Mouse (Mus musculus): ENCODE data around the gene Mthfr.

- TF ChIP-seq ZKSCAN1 (IDR thresholded peaks at IDR 0.05; ENCODE audit: low read depth, low read length) (no peak), SMC3 (IDR thresholded peaks at IDR 0.05; ENCODE audit: low read depth, low read length) (no peak), ZMIZ1 (IDR thresholded peaks at IDR 0.05; ENCODE audit: low read depth, low read length) (no peak), CTCF (IDR thresholded peaks at IDR 0.05 in 2 of 3, conservative IDR thresholded peaks at IDR 0.05 in 1 of 3; ENCODE audit: control insufficient read depth in 1 of 3, insufficient read depth in 1 of 3, low read depth in 2 of 3, low read length in 3 of 3, poor library complexity in 1 of 3, severe bottlenecking in 1 of 3) (no peak), MAZ (IDR thresholded peaks at IDR 0.05; ENCODE audit: low read depth, low read length) (no peak)
These were observed 17.4 kb downstream of the Mthfr start for GRCm38 (mm10) chr4:148056246-148056645.
